Mouse (Mus musculus) heart, adult 2 months (tissue): ENCODE measurements around the gene Maf.

ENCODE experiments used
- CTCF ChIP-seq: fragments of 200-600 bp; IDR thresholded peaks from 2 replicates; pipeline ENCODE4 v1.8.1; 2022; ENCODE audit warnings: antibody characterized with exemption, mild to moderate bottlenecking, moderate library complexity
- EP300 ChIP-seq: fragments of 200-500 bp; IDR thresholded peaks from 2 replicates; pipeline ENCODE4 v1.6.1; 2011; ENCODE audit warnings: low read depth, low read length, control low read depth; ENCODE audit not compliant: insufficient read depth

GRCm38 (mm10) chr8:115743441-115743840, 35.8 kb upstream of the Maf start:
- TF ChIP-seq EP300 = no peak
- TF ChIP-seq CTCF = no peak
